Mouse (Mus musculus) hindbrain, embryonic 16.5 days (tissue): ENCODE measurements at regions not wholly inside any gene's neighbourhood (a gene's known extent, or its start where the extent isn't known, plus 50 kb on each side); places are given as distances from the start of the nearest gene placed in this dataset.
"Not testable (repeated sequence)": the region's sequence is repeated elsewhere in the genome, so short reads cannot be mapped to it uniquely, and the experiment has no call there.

Experiments used
- ATAC-seq: fragments of 200-750 bp; cut with Nextera tagmentation; 2 replicates; pipeline ENCODE4 v1.8.0; 2017; ENCODE audit warnings: moderate TSS enrichment, moderate library complexity
- H3K27ac ChIP-seq: fragments of 300-500 bp; sonication (generic); 2 replicates; pipeline ENCODE4 v1.5.1; 2014; ENCODE audit warnings: low read depth, mild to moderate bottlenecking, control low read depth, low read length, moderate library complexity
- H3K27me3 ChIP-seq: fragments of 300-500 bp; sonication (generic); replicated peaks from 2 replicates; pipeline ENCODE4 v1.6.1; 2014; ENCODE audit warnings: low read length; ENCODE audit not compliant: control insufficient read depth, insufficient read depth
- H3K36me3 ChIP-seq: fragments of 300-500 bp; sonication (generic); 2 replicates; pipeline ENCODE4 v1.6.1; 2014; ENCODE audit warnings: mild to moderate bottlenecking, low read length, moderate library complexity, mixed read lengths; ENCODE audit not compliant: control insufficient read depth, insufficient read depth
- H3K4me1 ChIP-seq: fragments of 300-500 bp; sonication (generic); 2 replicates; pipeline ENCODE4 v1.6.1; 2014; ENCODE audit warnings: low read depth, low read length; ENCODE audit not compliant: control insufficient read depth, insufficient read depth
- H3K4me2 ChIP-seq: fragments of 300-500 bp; sonication (generic); 2 replicates; pipeline ENCODE4 v1.6.1; 2014; ENCODE audit warnings: mild to moderate bottlenecking, low read length, control low read depth, moderate library complexity
- H3K4me3 ChIP-seq: fragments of 300-500 bp; sonication (generic); 2 replicates; pipeline ENCODE4 v1.5.1; 2014; ENCODE audit warnings: mild to moderate bottlenecking, low read length, control low read depth, moderate library complexity
- H3K9ac ChIP-seq: fragments of 300-500 bp; sonication (generic); 2 replicates; pipeline ENCODE4 v1.6.1; 2014; ENCODE audit warnings: low read depth, mild to moderate bottlenecking, control low read depth, low read length, moderate library complexity
- H3K9me3 ChIP-seq: fragments of 300-500 bp; sonication (generic); 2 replicates; pipeline ENCODE4 v1.6.1; 2014; ENCODE audit warnings: mild to moderate bottlenecking, low read length, moderate library complexity; ENCODE audit not compliant: control insufficient read depth
- WGBS: fragments of 180-500 bp; shearing (Covaris S2); extraction: QIAGEN DNeasy Blood & Tissue Kit; methylation state at CpG from one replicate; pipeline ENCODE4 v1.1.7; 2014; 5-methylcytosine and 5-hydroxymethylcytosine counted together

- Histone ChIP-seq H3K9ac (no peak overlapping the region), H3K4me3 (no peak overlapping the region), H3K27me3 (no peaks in the 10 kb centered on the region), H3K4me1 (no peaks in the 10 kb centered on the region), H3K36me3 (no peaks in the 10 kb centered on the region), H3K27ac (no peak overlapping the region), H3K9me3 (no peaks in the 10 kb centered on the region), H3K4me2 (no peak overlapping the region)
- WGBS, result 58% methylated on average over 3 of the region's 3 CpGs
- ATAC-seq, result no peak
Observed at GRCm38 (mm10) chr5:26689775-26690174, 127.2 kb upstream of the Dpp6 start.

- H3K27ac ChIP-seq, result no peak overlapping the region
- H3K4me1 ChIP-seq, result no peaks in the 10 kb centered on the region
- H3K36me3 ChIP-seq, result no peaks in the 10 kb centered on the region
- ATAC-seq, result no peak
- H3K9me3 ChIP-seq, result no peaks in the 10 kb centered on the region
- no peak overlapping the region for H3K4me3 ChIP-seq
- H3K27me3 ChIP-seq, result no peaks in the 10 kb centered on the region
- WGBS, result 86% methylated on average over 1 of the region's 1 CpGs
- H3K9ac ChIP-seq, result no peak overlapping the region
- H3K4me2 ChIP-seq, result no peak overlapping the region
Observed at GRCm38 (mm10) chr5:26691121-26691520, 125.9 kb upstream of the Dpp6 start.

- Histone ChIP-seq H3K9ac (no peak overlapping the region), H3K4me2 (no peak overlapping the region), H3K4me3 (no peak overlapping the region), H3K27me3 (no peaks in the 10 kb centered on the region), H3K27ac (no peak overlapping the region), H3K9me3 (no peaks in the 10 kb centered on the region), H3K36me3 (no peaks in the 10 kb centered on the region), H3K4me1 (no peaks in the 10 kb centered on the region)
- ATAC-seq, result no peak
- WGBS, result 14% methylated on average over 5 of the region's 5 CpGs
Observed at GRCm38 (mm10) chr5:26692013-26692412, 125.0 kb upstream of the Dpp6 start.

- WGBS, result 76% methylated on average over 6 of the region's 6 CpGs
- H3K4me2 ChIP-seq, H3K9ac ChIP-seq, H3K27me3 ChIP-seq, H3K9me3 ChIP-seq, H3K4me3 ChIP-seq, H3K27ac ChIP-seq, ATAC-seq, H3K36me3 ChIP-seq, H3K4me1 ChIP-seq: not testable (repeated sequence)
Observed at GRCm38 (mm10) chr5:26703621-26704020, 113.4 kb upstream of the Dpp6 start.

- H3K9me3 ChIP-seq, result no peaks in the 10 kb centered on the region
- H3K4me1 ChIP-seq, result no peaks in the 10 kb centered on the region
- no peak for ATAC-seq
- H3K4me2 ChIP-seq, result no peak overlapping the region
- H3K27ac ChIP-seq, result no peak overlapping the region
- H3K9ac ChIP-seq, result no peak overlapping the region
- WGBS, result 76% methylated on average over 2 of the region's 2 CpGs
- H3K36me3 ChIP-seq, result no peaks in the 10 kb centered on the region
- H3K27me3 ChIP-seq, result no peaks in the 10 kb centered on the region
- H3K4me3 ChIP-seq, result no peak overlapping the region
Observed at GRCm38 (mm10) chr5:26707661-26708060, 109.3 kb upstream of the Dpp6 start.

GRCm38 (mm10) chr5:26724491-26724890 is 92.5 kb upstream of the Dpp6 start:
- H3K9ac ChIP-seq, result no peak overlapping the region
- H3K27ac ChIP-seq, result no peak overlapping the region
- 43% methylated on average over 2 of the region's 2 CpGs for WGBS
- no peak overlapping the region for H3K4me2 ChIP-seq
- H3K9me3 ChIP-seq, result peaks cover 2% of the 10 kb centered on the region; the same call in 1 of the 2 replicates
- H3K36me3 ChIP-seq, result no peaks in the 10 kb centered on the region
- no peak for ATAC-seq
- no peak overlapping the region for H3K4me3 ChIP-seq
- H3K27me3 ChIP-seq, result no peaks in the 10 kb centered on the region
- no peaks in the 10 kb centered on the region for H3K4me1 ChIP-seq

GRCm38 (mm10) chr5:26725953-26726352 is 91.0 kb upstream of the Dpp6 start:
- Histone ChIP-seq H3K4me3 (no peak overlapping the region), H3K9me3 (peaks cover 2% of the 10 kb centered on the region; the same call in 1 of the 2 replicates), H3K9ac (no peak overlapping the region), H3K4me2 (no peak overlapping the region), H3K27ac (no peak overlapping the region), H3K4me1 (no peaks in the 10 kb centered on the region), H3K27me3 (no peaks in the 10 kb centered on the region), H3K36me3 (no peaks in the 10 kb centered on the region)
- WGBS, result 77% methylated on average over 3 of the region's 3 CpGs
- ATAC-seq, result peak; percentile 50; the same call in 1 of the 2 replicates

GRCm38 (mm10) chr5:26751196-26751595 is 65.8 kb upstream of the Dpp6 start:
- not testable (repeated sequence) for H3K36me3 ChIP-seq, H3K27me3 ChIP-seq, H3K4me1 ChIP-seq, H3K4me2 ChIP-seq, H3K9ac ChIP-seq, H3K27ac ChIP-seq, H3K9me3 ChIP-seq, H3K4me3 ChIP-seq, ATAC-seq
- WGBS, result 81% methylated on average over 6 of the region's 6 CpGs

GRCm38 (mm10) chr5:26751601-26752305 is 65.2 kb upstream of the Dpp6 start:
- 69% methylated on average over 6 of the region's 6 CpGs for WGBS
- not testable (repeated sequence) for H3K9ac ChIP-seq, H3K4me1 ChIP-seq, ATAC-seq, H3K27me3 ChIP-seq, H3K27ac ChIP-seq, H3K36me3 ChIP-seq, H3K4me2 ChIP-seq, H3K9me3 ChIP-seq, H3K4me3 ChIP-seq
